Mouse (Mus musculus): ENCODE measurements around the gene Mindy2. TPM values are rescaled to one million over a fixed set of nuclear protein-coding genes. Genes with fewer than 3 reads are reported as not detected.

Gene Mindy2
- polyA plus RNA-seq, 2 experiments: 7.8 to 13.7 TPM

GRCm38 (mm10) chr9:70587171-70587570 is 69.8 kb downstream of the Mindy2 start:
- WGBS (ENCODE audit: insufficient replicate concordance): 84% methylated on average over 5 of the region's 5 CpGs
- H3K4me3 ChIP-seq (ENCODE audit: insufficient read depth in 1 of 2, low read depth in 2 of 2, low read length in 2 of 2): no peak overlapping the region
- no peak for DNase-seq (ENCODE audit: low read depth in 3 of 3, low spot score in 3 of 3)
- no peak for TF ChIP-seq CTCF (IDR thresholded peaks at IDR 0.05; ENCODE audit: low read depth)
- H3K9ac ChIP-seq (replicated peaks): no peak overlapping the region
- no peaks in the 10 kb centered on the region for H3K27me3 ChIP-seq (ENCODE audit: control insufficient read depth, insufficient read depth, low read length)
- H3K36me3 ChIP-seq (replicated peaks; ENCODE audit: control insufficient read depth, insufficient read depth, low read depth): peaks cover 76% of the 10 kb centered on the region
- no peak for ATAC-seq (ENCODE audit: insufficient read depth)
- no peaks in the 10 kb centered on the region for H3K9me3 ChIP-seq (ENCODE audit: control insufficient read depth, low read length)
- H3K27ac ChIP-seq: no peak overlapping the region
- peaks cover 0 to 3% of the 10 kb centered on the region in 2 experiments; a peak in 1 of 4 replicates for H3K4me1 ChIP-seq (replicated peaks; ENCODE audit: control insufficient read depth in 2 of 2, insufficient read depth in 2 of 2, low read length in 1 of 2)
- no peak overlapping the region for H3K4me2 ChIP-seq (ENCODE audit: low read depth)

GRCm38 (mm10) chr9:70585172-70585571 is 71.8 kb downstream of the Mindy2 start:
- Histone ChIP-seq H3K4me2 (ENCODE audit: low read depth) (no peak overlapping the region), H3K4me1 (replicated peaks; ENCODE audit: control insufficient read depth in 2 of 2, insufficient read depth in 2 of 2, low read length in 1 of 2) (0 out of 4 replicates have a peak, but pooled peaks cover 0 to 3% of the 10 kb centered on the region in 2 experiments), H3K27me3 (ENCODE audit: control insufficient read depth, insufficient read depth, low read length) (no peaks in the 10 kb centered on the region), H3K36me3 (replicated peaks; ENCODE audit: control insufficient read depth, insufficient read depth, low read depth) (peaks cover 77% of the 10 kb centered on the region), H3K9ac (replicated peaks) (no peak overlapping the region), H3K9me3 (ENCODE audit: control insufficient read depth, low read length) (no peaks in the 10 kb centered on the region), H3K27ac (no peak overlapping the region), H3K4me3 (ENCODE audit: insufficient read depth in 1 of 2, low read depth in 2 of 2, low read length in 2 of 2) (no peak overlapping the region)
- ATAC-seq (ENCODE audit: insufficient read depth) (no peak), DNase-seq (ENCODE audit: low read depth in 3 of 3, low spot score in 3 of 3) (no peak)
- TF ChIP-seq CTCF (IDR thresholded peaks at IDR 0.05; ENCODE audit: low read depth): no peak
- no peak for TF ChIP-seq EP300 (IDR thresholded peaks at IDR 0.05; ENCODE audit: low read depth)
- WGBS (ENCODE audit: insufficient replicate concordance): 30% methylated on average over 5 of the region's 5 CpGs

GRCm38 (mm10) chr9:70584641-70585040 is 72.3 kb downstream of the Mindy2 start:
- ATAC-seq (ENCODE audit: insufficient read depth): no peak
- Histone ChIP-seq H3K9me3 (ENCODE audit: control insufficient read depth, low read length) (no peaks in the 10 kb centered on the region), H3K4me2 (ENCODE audit: low read depth) (no peak overlapping the region), H3K4me1 (replicated peaks; ENCODE audit: control insufficient read depth in 2 of 2, insufficient read depth in 2 of 2, low read length in 1 of 2) (0 out of 4 replicates have a peak, but pooled peaks cover 0 to 3% of the 10 kb centered on the region in 2 experiments), H3K27me3 (ENCODE audit: control insufficient read depth, insufficient read depth, low read length) (no peaks in the 10 kb centered on the region), H3K27ac (no peak overlapping the region), H3K9ac (replicated peaks) (no peak overlapping the region), H3K4me3 (ENCODE audit: insufficient read depth in 1 of 2, low read depth in 2 of 2, low read length in 2 of 2) (no peak overlapping the region), H3K36me3 (replicated peaks; ENCODE audit: control insufficient read depth, insufficient read depth, low read depth) (peaks cover 76% of the 10 kb centered on the region)
- DNase-seq (ENCODE audit: low read depth in 3 of 3, low spot score in 3 of 3): no peak
- WGBS (ENCODE audit: insufficient replicate concordance): 81% methylated on average over 14 of the region's 14 CpGs
- TF ChIP-seq CTCF (IDR thresholded peaks at IDR 0.05; ENCODE audit: low read depth) (no peak), EP300 (IDR thresholded peaks at IDR 0.05; ENCODE audit: low read depth) (no peak)

GRCm38 (mm10) chr9:70580956-70581355 is 76.0 kb downstream of the Mindy2 start:
- Histone ChIP-seq H3K4me2 (ENCODE audit: low read depth) (no peak overlapping the region), H3K36me3 (replicated peaks; ENCODE audit: control insufficient read depth, insufficient read depth, low read depth) (peaks cover 49% of the 10 kb centered on the region), H3K4me1 (replicated peaks; ENCODE audit: control insufficient read depth in 2 of 2, insufficient read depth in 2 of 2, low read length in 1 of 2) (0 out of 4 replicates have a peak, but pooled peaks cover 0 to 3% of the 10 kb centered on the region in 2 experiments), H3K9ac (replicated peaks) (no peak overlapping the region), H3K4me3 (ENCODE audit: insufficient read depth in 1 of 2, low read depth in 2 of 2, low read length in 2 of 2) (no peak overlapping the region), H3K27me3 (ENCODE audit: control insufficient read depth, insufficient read depth, low read length) (no peaks in the 10 kb centered on the region), H3K27ac (no peak overlapping the region), H3K9me3 (ENCODE audit: control insufficient read depth, low read length) (no peaks in the 10 kb centered on the region)
- no peak for ATAC-seq (ENCODE audit: insufficient read depth)
- no peak for TF ChIP-seq CTCF (IDR thresholded peaks at IDR 0.05; ENCODE audit: low read depth)
- no peak for TF ChIP-seq EP300 (IDR thresholded peaks at IDR 0.05; ENCODE audit: low read depth)
- 68% methylated on average over 5 of the region's 5 CpGs for WGBS (ENCODE audit: insufficient replicate concordance)
- DNase-seq (ENCODE audit: low read depth in 3 of 3, low spot score in 3 of 3): no peak

GRCm38 (mm10) chr9:70578123-70578522 is 78.9 kb downstream of the Mindy2 start:
- ATAC-seq (ENCODE audit: insufficient read depth) (no peak), DNase-seq (ENCODE audit: low read depth in 3 of 3, low spot score in 3 of 3) (no peak)
- H3K27me3 ChIP-seq (ENCODE audit: control insufficient read depth, insufficient read depth, low read length): no peaks in the 10 kb centered on the region
- TF ChIP-seq CTCF (IDR thresholded peaks at IDR 0.05; ENCODE audit: low read depth) (no peak), EP300 (IDR thresholded peaks at IDR 0.05; ENCODE audit: low read depth) (no peak)
- 66% methylated on average over 2 of the region's 2 CpGs for WGBS (ENCODE audit: insufficient replicate concordance)
- peaks cover 42% of the 10 kb centered on the region for H3K36me3 ChIP-seq (replicated peaks; ENCODE audit: control insufficient read depth, insufficient read depth, low read depth)
- H3K4me1 ChIP-seq (replicated peaks; ENCODE audit: control insufficient read depth in 2 of 2, insufficient read depth in 2 of 2, low read length in 1 of 2): no peaks in the 10 kb centered on the region
- H3K4me2 ChIP-seq (ENCODE audit: low read depth): no peak overlapping the region
- no peak overlapping the region for H3K9ac ChIP-seq (replicated peaks)
- H3K9me3 ChIP-seq (ENCODE audit: control insufficient read depth, low read length): no peaks in the 10 kb centered on the region
- H3K27ac ChIP-seq: no peak overlapping the region
- H3K4me3 ChIP-seq (ENCODE audit: insufficient read depth in 1 of 2, low read depth in 2 of 2, low read length in 2 of 2): no peak overlapping the region
